Mouse (Mus musculus): ENCODE measurements around the gene Sfxn4. TPM values are rescaled to one million over a fixed set of nuclear protein-coding genes. Genes with fewer than 3 reads are reported as not detected.

Sfxn4 gene
- polyA plus RNA-seq, 1 experiment from 2014 or later, result 9.6 TPM

DNA sequence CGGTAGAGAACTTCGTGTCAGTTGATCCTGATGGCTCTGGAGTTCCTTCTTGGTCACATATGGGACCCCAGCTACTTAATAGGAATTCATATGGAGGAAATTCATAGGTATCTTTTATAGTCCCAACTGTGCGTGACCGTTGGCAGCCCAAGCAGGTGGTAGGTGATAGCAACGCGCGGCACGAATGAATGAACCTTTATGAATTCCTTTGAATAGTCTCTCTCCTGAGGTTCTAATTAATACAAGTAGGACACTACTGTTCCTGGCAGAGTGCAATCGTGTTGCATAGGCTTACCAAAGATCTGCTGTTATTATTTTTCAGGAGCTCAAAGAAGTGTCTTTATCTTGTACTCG lies 49.3 kb downstream of the Sfxn4 start:
- Histone ChIP-seq H3K4me1 (peaks cover 9% of the 10 kb centered on the region), H3K4me2 (peak overlapping the region; percentile 63), H3K36me3 (peaks cover 15% of the 10 kb centered on the region), H3K9me3 (no peaks in the 10 kb centered on the region), H3K27ac (no peak overlapping the region), H3K9ac (peak overlapping the region; percentile 76), H3K27me3 (no peaks in the 10 kb centered on the region), H3K4me3 (peak overlapping the region; percentile 72)
- ATAC-seq (ENCODE audit: insufficient number of reproducible peaks, low FRiP score, low TSS enrichment, low read depth), result no peak
- 18% methylated on average over 10 of the region's 10 CpGs for WGBS

DNA sequence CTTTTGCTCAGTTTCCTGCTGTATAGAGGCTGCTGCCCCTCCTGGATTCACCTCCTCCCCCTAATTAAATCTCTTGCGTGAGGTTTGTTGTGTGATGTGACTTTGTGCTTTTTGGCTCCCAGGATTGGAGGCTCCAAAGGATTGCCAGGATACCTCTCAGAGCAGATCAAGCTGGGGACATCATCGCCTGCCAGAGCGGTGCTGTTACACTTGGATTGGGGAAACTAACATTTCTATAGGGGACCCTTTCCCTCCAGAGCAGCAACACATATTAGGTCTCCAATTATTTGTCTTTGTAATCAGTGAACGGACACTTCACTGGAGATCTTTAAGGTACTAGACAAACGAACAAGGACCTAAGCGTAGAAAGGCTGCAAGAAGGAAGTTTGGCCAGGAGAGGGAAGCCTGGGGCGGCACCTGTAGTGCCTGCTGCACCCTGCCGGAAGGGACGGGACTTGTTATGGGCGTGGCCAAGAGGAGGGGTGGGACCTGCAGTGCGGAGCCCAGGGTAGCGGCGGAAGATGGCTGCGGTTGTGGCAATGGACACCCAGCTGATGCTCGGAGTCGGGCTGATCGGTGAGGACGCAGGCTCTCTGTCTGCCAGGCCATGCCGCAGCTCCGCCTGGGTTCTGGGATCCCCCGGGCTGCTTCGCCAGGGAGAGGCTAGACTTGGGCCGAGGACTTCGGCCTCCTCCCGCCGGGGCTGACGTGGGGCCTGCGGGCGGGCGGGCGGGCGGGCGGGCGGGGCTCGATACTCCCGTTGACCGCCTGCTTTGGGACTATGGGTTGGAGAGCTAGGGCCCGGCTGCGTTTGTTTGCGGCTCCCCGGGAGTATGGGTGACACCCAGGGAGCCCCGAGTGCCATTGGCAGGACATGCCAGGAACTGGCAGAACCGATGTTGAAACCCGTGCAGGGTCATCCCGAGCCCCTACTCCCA lies 49.9 kb downstream of the Sfxn4 start, which contains the start of gene Fam45a:
TSS of gene Fam45a (plus strand) at position 488 of the 938 bp plus-strand sequence.
- peak; percentile 99 for ATAC-seq (ENCODE audit: insufficient number of reproducible peaks, low FRiP score, low TSS enrichment, low read depth)
- Histone ChIP-seq H3K27me3 (no peaks in the 10 kb centered on the region), H3K9ac (peak within 1 kb of the TSS; percentile 76), H3K27ac (peak within 1 kb of the TSS; percentile 80; the same call in 1 of the 2 replicates), H3K36me3 (peaks cover 10% of the 10 kb centered on the region), H3K4me2 (peak within 1 kb of the TSS; percentile 63), H3K4me1 (peaks cover 9% of the 10 kb centered on the region), H3K9me3 (no peaks in the 10 kb centered on the region), H3K4me3 (peak within 1 kb of the TSS; percentile 72)
- WGBS, result 4% methylated on average over 45 of the region's 45 CpGs

DNA sequence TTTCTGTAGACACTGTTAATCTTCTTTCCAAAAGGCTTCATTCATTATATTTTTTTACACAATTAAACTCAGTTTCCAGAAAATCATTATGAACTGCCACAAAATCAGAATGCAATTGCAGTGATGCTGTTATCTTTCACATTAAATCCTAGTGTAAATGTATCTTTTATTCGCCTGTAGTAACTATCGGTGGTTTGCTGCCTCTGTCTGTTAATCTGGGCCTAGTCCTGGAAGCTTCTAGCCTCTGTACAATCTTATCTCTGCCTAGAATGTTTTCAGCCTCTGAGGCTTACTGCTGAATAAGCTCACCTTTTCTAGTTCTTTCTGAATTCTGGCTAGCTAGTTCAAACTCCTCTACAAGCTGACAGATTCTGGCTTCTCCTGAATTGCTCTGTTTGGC lies 51.4 kb downstream of the Sfxn4 start:
- H3K9me3 ChIP-seq, result no peaks in the 10 kb centered on the region

DNA sequence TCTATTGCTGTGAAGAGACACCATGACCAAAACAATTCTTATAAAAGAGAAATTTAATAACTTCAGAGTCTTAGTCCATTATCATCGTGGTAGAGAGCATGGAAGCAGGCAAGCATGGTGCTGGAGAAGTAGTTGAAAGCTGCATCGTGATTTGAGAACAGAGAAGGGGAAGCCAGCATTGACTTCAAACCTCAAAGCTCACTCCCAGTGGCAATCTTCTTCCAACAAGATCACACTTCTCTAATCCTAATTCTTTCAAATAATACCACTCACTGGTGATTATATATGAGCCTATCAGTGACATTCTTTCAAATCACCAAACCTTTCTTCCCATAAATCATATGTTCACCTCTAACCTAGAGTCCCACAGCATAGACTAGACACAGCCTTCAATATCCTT lies 56.4 kb downstream of the Sfxn4 start:
- Histone ChIP-seq H3K27me3 (no peaks in the 10 kb centered on the region), H3K4me2 (no peak overlapping the region), H3K27ac (no peak overlapping the region), H3K4me1 (no peaks in the 10 kb centered on the region), H3K9ac (no peak overlapping the region), H3K9me3 (no peaks in the 10 kb centered on the region), H3K36me3 (no peaks in the 10 kb centered on the region), H3K4me3 (no peak overlapping the region)
- 60% methylated on average over 2 of the region's 2 CpGs for WGBS
- ATAC-seq (ENCODE audit: insufficient number of reproducible peaks, low FRiP score, low TSS enrichment, low read depth), result no peak

More for the DNA sequence above, 51.4 kb downstream of the Sfxn4 start:
- no peak overlapping the region for H3K4me2 ChIP-seq
- ATAC-seq (ENCODE audit: insufficient number of reproducible peaks, low FRiP score, low TSS enrichment, low read depth), result no peak
- peaks cover under 1% of the 10 kb centered on the region; the same call in 1 of the 2 replicates for H3K36me3 ChIP-seq
- no peak overlapping the region for H3K27ac ChIP-seq
- no peaks in the 10 kb centered on the region for H3K27me3 ChIP-seq
- H3K4me3 ChIP-seq, result no peak overlapping the region
- peaks cover 9% of the 10 kb centered on the region for H3K4me1 ChIP-seq
- WGBS, result 90% methylated on average over 2 of the region's 2 CpGs
- H3K9ac ChIP-seq, result no peak overlapping the region

DNA sequence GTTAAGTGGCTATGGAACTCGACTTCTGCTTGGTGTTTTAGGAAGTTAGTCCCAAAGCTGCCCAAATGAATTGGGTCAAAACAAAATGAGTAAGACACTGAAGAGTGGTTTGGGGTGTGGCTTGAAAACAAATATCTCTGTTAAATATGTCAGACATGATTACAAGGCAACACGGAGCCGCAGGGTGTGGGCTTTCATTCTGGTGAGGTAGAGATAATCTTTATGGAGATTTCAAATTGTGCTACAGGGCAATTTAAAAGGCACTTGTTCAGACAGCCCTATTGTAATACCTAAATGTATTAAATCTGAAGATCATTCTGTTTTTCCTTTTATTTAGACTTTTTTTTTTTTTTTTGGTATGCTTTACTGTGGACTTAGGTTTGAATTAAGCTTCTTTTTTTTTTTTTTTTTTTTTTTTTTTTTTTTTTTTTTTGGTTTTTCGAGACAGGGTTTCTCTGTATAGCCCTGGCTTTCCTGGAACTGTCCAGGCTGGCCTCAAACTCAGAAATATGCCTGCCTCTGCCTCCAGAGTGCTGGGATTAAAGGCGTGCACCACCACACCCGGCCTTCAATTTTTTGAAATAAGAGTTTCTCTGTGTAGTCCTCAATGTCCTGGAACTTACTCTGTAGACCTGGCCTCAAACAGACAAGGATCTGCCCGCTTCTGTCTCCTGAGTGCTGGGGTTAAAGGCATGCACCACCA lies 61.3 kb downstream of the Sfxn4 start:
- WGBS, result 73% methylated on average over 7 of the region's 7 CpGs
- no peak overlapping the region for H3K4me2 ChIP-seq
- H3K4me1 ChIP-seq, result no peaks in the 10 kb centered on the region

DNA sequence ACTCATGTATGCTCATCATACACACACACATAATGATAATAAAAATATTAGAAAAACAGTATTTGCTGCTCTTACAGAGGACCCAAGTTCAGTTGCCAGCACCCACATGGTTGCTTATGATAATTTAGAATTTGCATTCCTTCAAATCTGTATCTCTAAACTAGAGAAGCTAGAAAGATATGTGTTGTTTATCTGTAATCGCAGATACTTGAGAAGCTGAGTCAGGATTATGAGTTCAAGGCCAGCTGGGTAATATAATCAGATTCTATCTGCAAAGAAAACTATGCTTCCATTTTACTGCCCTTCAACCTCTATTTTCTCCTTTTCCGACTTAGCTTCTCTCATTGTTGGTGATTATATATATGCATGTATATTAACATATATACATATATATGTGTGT lies 63.9 kb downstream of the Sfxn4 start:
- WGBS, result 89% methylated on average over 2 of the region's 2 CpGs
- no peak overlapping the region for H3K27ac ChIP-seq
- ATAC-seq (ENCODE audit: insufficient number of reproducible peaks, low FRiP score, low TSS enrichment, low read depth), result no peak

More for the DNA sequence above, 61.3 kb downstream of the Sfxn4 start:
- Histone ChIP-seq H3K27ac (no peak overlapping the region), H3K27me3 (no peaks in the 10 kb centered on the region), H3K36me3 (no peaks in the 10 kb centered on the region), H3K4me3 (no peak overlapping the region), H3K9ac (no peak overlapping the region), H3K9me3 (no peaks in the 10 kb centered on the region)
- no peak for ATAC-seq (ENCODE audit: insufficient number of reproducible peaks, low FRiP score, low TSS enrichment, low read depth)

DNA sequence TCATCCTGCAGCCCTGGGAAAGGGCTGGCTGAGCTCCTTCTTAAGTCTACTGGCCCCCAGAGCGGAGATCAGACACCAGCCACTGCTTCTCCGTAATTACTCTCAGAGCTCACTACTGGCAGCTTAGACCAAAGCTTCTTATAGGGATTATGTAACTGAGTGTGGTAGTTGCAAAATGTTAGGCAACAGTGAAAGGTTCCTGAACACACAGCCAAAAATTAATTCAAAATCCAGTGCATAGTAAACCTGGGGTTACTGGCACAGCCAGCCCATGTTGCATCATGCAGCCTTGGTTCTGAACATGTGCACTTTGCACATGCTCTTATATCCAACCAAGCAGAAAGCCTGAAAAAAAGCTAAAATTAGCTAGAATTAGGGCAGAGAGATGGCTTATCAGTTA lies 66.0 kb downstream of the Sfxn4 start:
- Histone ChIP-seq H3K9ac (no peak overlapping the region), H3K27me3 (no peaks in the 10 kb centered on the region), H3K9me3 (no peaks in the 10 kb centered on the region), H3K4me1 (peaks cover 2% of the 10 kb centered on the region; the same call in 1 of the 2 replicates), H3K4me3 (no peak overlapping the region), H3K27ac (no peak overlapping the region), H3K36me3 (no peaks in the 10 kb centered on the region), H3K4me2 (no peak overlapping the region)
- ATAC-seq (ENCODE audit: insufficient number of reproducible peaks, low FRiP score, low TSS enrichment, low read depth), result no peak
- WGBS, result 80% methylated on average over 2 of the region's 2 CpGs

More for the DNA sequence above, 63.9 kb downstream of the Sfxn4 start:
- Histone ChIP-seq H3K27me3 (no peaks in the 10 kb centered on the region), H3K9ac (no peak overlapping the region), H3K4me2 (no peak overlapping the region), H3K36me3 (no peaks in the 10 kb centered on the region), H3K4me3 (no peak overlapping the region), H3K9me3 (no peaks in the 10 kb centered on the region), H3K4me1 (no peaks in the 10 kb centered on the region)

DNA sequence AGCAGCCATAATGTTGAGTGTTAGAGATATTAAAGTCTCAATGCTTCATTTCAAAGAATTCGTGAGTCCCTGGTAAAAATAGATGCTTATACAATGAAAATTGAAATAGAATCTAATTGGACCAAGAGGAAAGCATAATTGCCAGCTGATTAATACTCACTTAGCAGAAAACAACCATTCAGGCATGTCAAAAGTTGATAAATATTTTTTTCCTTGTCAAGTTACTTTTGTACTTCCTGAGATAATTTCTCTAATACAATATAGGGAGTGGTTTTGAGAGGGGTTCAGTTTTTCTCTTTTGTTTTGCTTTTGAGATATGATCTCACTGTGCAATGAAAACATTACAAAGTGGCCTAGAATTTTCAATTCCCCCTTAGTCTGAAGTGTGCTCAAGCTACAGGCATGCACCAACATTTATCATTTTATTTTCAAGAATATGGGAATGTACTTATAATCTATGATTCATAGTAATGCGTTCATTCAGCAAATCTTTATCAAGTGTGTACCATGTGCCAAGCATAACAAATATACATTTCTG lies 68.0 kb downstream of the Sfxn4 start:
- H3K27me3 ChIP-seq, result no peaks in the 10 kb centered on the region
- H3K4me1 ChIP-seq, result peaks cover 5% of the 10 kb centered on the region
- H3K9ac ChIP-seq, result no peak overlapping the region
- H3K27ac ChIP-seq, result no peak overlapping the region
- ATAC-seq (ENCODE audit: insufficient number of reproducible peaks, low FRiP score, low TSS enrichment, low read depth), result no peak
- no peak overlapping the region for H3K4me3 ChIP-seq
- H3K36me3 ChIP-seq, result no peaks in the 10 kb centered on the region
- no peaks in the 10 kb centered on the region for H3K9me3 ChIP-seq
- 81% methylated on average over 2 of the region's 2 CpGs for WGBS
- H3K4me2 ChIP-seq, result no peak overlapping the region

DNA sequence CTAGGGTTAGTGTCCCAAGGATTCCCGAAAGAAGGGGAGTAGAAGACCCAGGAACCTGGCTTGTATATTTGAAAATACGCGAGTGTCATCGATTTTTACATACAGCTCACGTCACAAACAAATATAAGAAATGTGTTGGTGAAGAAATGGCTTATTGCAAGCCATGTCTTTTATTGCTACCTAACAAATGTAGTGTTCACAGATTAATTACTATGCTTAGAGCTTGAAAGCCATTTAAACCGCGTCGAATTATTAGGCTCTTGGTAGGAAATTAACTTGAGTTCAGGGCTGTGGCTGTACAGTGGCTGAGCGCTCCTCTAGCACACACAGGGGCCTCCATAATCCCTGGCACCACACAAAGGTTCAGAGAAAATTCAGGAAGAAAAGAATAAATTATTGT lies 70.1 kb downstream of the Sfxn4 start:
- H3K4me2 ChIP-seq, result peak overlapping the region; percentile 46
- ATAC-seq (ENCODE audit: insufficient number of reproducible peaks, low FRiP score, low TSS enrichment, low read depth), result no peak
- H3K27me3 ChIP-seq, result no peaks in the 10 kb centered on the region
- H3K27ac ChIP-seq, result peak overlapping the region; percentile 98
- WGBS, result 16% methylated on average over 9 of the region's 9 CpGs
- peak overlapping the region; percentile 69 for H3K9ac ChIP-seq
- H3K36me3 ChIP-seq, result no peaks in the 10 kb centered on the region
- peak overlapping the region; percentile 98 for H3K4me3 ChIP-seq
- no peaks in the 10 kb centered on the region for H3K9me3 ChIP-seq
- H3K4me1 ChIP-seq, result peaks cover 11% of the 10 kb centered on the region

DNA sequence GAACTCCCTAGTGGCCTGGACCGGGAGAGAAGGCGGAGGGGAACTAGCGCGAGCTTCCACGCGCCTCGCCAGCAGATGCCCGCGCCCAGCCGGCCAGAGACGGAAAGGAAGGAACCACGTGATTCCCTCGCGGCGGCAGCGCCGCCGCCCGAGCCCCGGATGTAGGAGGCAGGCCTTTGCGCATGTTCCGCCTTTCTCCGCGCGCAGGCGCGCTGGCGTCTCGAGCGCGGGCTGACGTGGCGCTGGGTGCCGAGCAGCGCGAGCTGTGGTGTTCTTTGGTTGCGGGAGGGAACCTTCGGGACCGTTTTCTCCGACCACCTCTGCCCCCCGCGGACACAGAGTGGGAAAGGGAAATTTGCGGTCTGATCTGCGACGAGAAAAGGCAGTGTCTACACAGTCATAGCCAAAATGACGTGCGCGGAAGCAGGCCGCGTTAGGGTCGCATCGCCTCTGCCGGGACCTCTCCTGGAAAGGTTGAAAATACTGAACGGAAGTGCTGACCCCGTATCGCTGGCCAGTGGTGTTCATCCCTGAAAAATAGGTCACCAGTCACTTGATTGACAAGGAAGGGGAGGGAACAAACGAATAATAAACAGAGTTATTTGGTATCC lies 70.6 kb downstream of the Sfxn4 start, which contains the start of gene Eif3a:
TSS of gene Eif3a (minus strand) at position 108 of the 611 bp plus-strand sequence.
- ATAC-seq (ENCODE audit: insufficient number of reproducible peaks, low FRiP score, low TSS enrichment, low read depth), result peak; percentile 95
- H3K4me3 ChIP-seq, result peak within 1 kb of the TSS; percentile 98

DNA sequence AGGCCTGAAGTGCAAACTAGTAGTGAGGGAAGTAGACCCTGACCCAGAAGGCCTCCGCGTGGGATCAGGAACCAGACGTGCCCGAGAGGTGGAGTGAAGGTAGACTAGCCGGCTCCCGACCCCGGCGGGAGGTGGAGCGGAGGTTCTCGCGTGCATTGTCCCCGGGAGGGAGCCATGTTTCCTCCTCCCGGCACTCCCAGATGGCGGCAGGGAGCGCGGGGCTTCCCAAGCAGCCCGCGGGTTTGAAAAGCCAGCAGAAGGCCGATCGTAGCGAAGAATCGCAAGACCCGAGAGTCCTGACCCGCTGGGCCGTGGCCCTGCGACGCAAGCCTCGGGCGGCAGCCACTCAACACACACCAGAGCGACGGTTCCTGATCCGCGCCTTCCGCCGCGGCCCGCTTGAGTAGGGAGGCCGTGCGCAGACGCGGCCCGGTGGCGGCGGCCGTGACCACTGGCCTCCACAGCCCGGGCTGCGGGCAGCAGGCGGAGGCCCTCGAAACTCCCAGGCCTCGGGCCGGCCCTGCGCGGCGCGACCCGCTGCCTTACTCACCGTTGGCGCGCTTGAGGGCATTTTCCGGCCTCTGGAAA lies 71.3 kb downstream of the Sfxn4 start:
- Histone ChIP-seq H3K36me3 (no peaks in the 10 kb centered on the region), H3K4me3 (peak overlapping the region; percentile 98), H3K4me1 (peaks cover 13% of the 10 kb centered on the region), H3K27ac (peak overlapping the region; percentile 98), H3K4me2 (peak overlapping the region; percentile 46), H3K9ac (peak overlapping the region; percentile 100), H3K27me3 (no peaks in the 10 kb centered on the region), H3K9me3 (no peaks in the 10 kb centered on the region)
- WGBS, result under 1% methylated on average over 60 of the region's 60 CpGs
- peak; percentile 54 for ATAC-seq (ENCODE audit: insufficient number of reproducible peaks, low FRiP score, low TSS enrichment, low read depth)

More for the DNA sequence above, 70.6 kb downstream of the Sfxn4 start, which contains the start of gene Eif3a:
- Histone ChIP-seq H3K27me3 (no peaks in the 10 kb centered on the region), H3K9ac (peak within 1 kb of the TSS; percentile 100), H3K4me2 (peak within 1 kb of the TSS; percentile 46), H3K36me3 (no peaks in the 10 kb centered on the region), H3K9me3 (no peaks in the 10 kb centered on the region), H3K27ac (peak within 1 kb of the TSS; percentile 98), H3K4me1 (peaks cover 13% of the 10 kb centered on the region)
- under 1% methylated on average over 57 of the region's 57 CpGs for WGBS

All from limb, embryonic 15.5 days (tissue).